Mouse (Mus musculus) embryonic facial prominence, embryonic 13.5 days (tissue): ENCODE results near the gene Ptpn5. TPM values are rescaled to one million over a fixed set of nuclear protein-coding genes. Genes with fewer than 3 reads are reported as not detected.

Experiments
- ATAC-seq: fragments of 200-750 bp; cut with Nextera tagmentation; 2 replicates; pipeline ENCODE4 v1.8.0; 2017; ENCODE audit warnings: low read depth; ENCODE audit not compliant: insufficient number of reproducible peaks, insufficient read depth, low FRiP score, low TSS enrichment
- H3K27ac ChIP-seq: fragments of 300-500 bp; sonication (generic); 2 replicates; pipeline ENCODE4 v1.5.1; 2015; ENCODE audit warnings: moderate library complexity, mild to moderate bottlenecking, inconsistent platforms
- H3K27me3 ChIP-seq: fragments of 300-500 bp; sonication (generic); 2 replicates; pipeline ENCODE4 v1.6.1; 2015; ENCODE audit warnings: mild to moderate bottlenecking, inconsistent platforms
- H3K36me3 ChIP-seq: fragments of 300-500 bp; sonication (generic); 2 replicates; pipeline ENCODE4 v1.6.1; 2015; ENCODE audit warnings: mild to moderate bottlenecking, inconsistent platforms
- H3K4me1 ChIP-seq: fragments of 300-500 bp; sonication (generic); 2 replicates; pipeline ENCODE4 v1.6.1; 2015; ENCODE audit warnings: inconsistent platforms
- H3K4me2 ChIP-seq: fragments of 300-500 bp; sonication (generic); 2 replicates; pipeline ENCODE4 v1.6.1; 2015; ENCODE audit warnings: moderate library complexity, mild to moderate bottlenecking, inconsistent platforms
- H3K4me3 ChIP-seq: fragments of 300-500 bp; sonication (generic); 2 replicates; pipeline ENCODE4 v1.5.1; 2015; ENCODE audit warnings: mild to moderate bottlenecking, inconsistent platforms
- H3K9ac ChIP-seq: fragments of 300-500 bp; sonication (generic); 2 replicates; pipeline ENCODE4 v1.6.1; 2015; ENCODE audit warnings: mild to moderate bottlenecking, inconsistent platforms
- H3K9me3 ChIP-seq: fragments of 300-500 bp; sonication (generic); 2 replicates; pipeline ENCODE4 v1.6.1; 2016; ENCODE audit warnings: inconsistent platforms
- WGBS: fragments of 180-500 bp; shearing (Covaris S2); methylation state at CpG from one replicate; pipeline ENCODE4 v1.1.7; 2015; ENCODE audit warnings: mixed read lengths; 5-methylcytosine and 5-hydroxymethylcytosine counted together
- polyA plus RNA-seq: library from polyadenylated mRNA; unstranded; fragments of >200 nt; fragmentation: Nextera tagmentation; extraction: Ambion mirVana; gene quantifications from 2 replicates; pipeline ENCODE4 v1.2.1, GENCODE M21; 2015

Ptpn5 gene
- polyA plus RNA-seq, 1 experiment from 2014 or later = 1.5 TPM

DNA sequence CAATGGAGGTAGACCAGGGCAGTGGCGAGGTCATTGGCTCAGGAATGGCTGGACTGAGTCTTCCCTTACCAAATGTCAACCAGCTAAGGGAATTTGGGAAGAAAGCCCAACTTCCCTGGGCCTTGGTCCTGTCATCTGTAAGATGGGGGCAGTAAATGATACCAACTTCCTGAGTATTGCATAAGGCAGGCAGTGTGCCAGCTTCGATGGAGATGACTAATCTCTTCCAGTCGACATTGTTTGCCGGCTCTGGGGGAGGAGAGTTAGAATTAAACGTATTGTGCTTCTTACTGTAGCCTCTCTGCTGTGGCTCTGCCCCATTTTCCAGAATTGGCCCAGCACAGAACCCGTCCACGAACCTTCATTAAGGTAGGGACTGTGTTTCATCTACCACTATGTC is 23.0 kb downstream of the Ptpn5 start:
- Histone ChIP-seq H3K36me3 (no peaks in the 10 kb centered on the region), H3K4me2 (no peak overlapping the region), H3K9ac (no peak overlapping the region), H3K27ac (no peak overlapping the region), H3K4me1 (no peaks in the 10 kb centered on the region), H3K4me3 (no peak overlapping the region), H3K27me3 (no peaks in the 10 kb centered on the region; the same call in 1 of the 2 replicates), H3K9me3 (no peaks in the 10 kb centered on the region)
- no peak for ATAC-seq
- 72% methylated on average over 7 of the region's 7 CpGs for WGBS

GRCm38 (mm10) chr7:47108779-47109189 is 24.7 kb downstream of the Ptpn5 start:
- no peaks in the 10 kb centered on the region for H3K9me3 ChIP-seq
- no peak overlapping the region for H3K4me2 ChIP-seq
- no peaks in the 10 kb centered on the region; the same call in 1 of the 2 replicates for H3K27me3 ChIP-seq
- WGBS = 83% methylated on average over 13 of the region's 13 CpGs
- no peak overlapping the region for H3K4me3 ChIP-seq
- ATAC-seq = no peak
- no peak overlapping the region for H3K27ac ChIP-seq
- H3K9ac ChIP-seq = no peak overlapping the region
- H3K4me1 ChIP-seq = no peaks in the 10 kb centered on the region
- H3K36me3 ChIP-seq = no peaks in the 10 kb centered on the region

DNA sequence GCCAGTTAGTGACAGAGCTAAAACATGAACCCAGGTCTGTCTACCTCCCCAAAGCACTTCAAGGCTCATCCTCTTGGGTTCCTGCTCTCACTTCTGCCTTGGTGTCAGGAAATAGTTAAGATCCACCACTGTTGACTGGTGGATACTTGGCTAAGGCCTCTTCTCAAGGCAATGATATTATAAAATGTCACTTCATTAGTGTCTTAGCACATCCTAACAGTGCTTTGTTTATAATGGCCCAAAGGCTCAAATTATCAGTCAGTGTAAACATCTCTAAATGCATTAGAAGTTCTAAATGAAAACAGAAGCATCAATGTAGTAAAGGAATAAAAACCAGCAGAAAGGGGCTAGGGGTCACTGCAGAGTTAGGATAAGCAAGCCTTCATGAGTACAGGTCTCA is 26.5 kb downstream of the Ptpn5 start:
- Histone ChIP-seq H3K9me3 (no peaks in the 10 kb centered on the region), H3K27me3 (no peaks in the 10 kb centered on the region), H3K27ac (no peak overlapping the region), H3K9ac (no peak overlapping the region), H3K4me2 (no peak overlapping the region), H3K36me3 (no peaks in the 10 kb centered on the region), H3K4me3 (no peak overlapping the region), H3K4me1 (no peaks in the 10 kb centered on the region)
- no peak for ATAC-seq

- WGBS = 66% methylated on average over 1 of the region's 1 CpGs
- Histone ChIP-seq H3K27me3 (no peaks in the 10 kb centered on the region), H3K4me1 (no peaks in the 10 kb centered on the region), H3K36me3 (no peaks in the 10 kb centered on the region), H3K4me3 (no peak overlapping the region), H3K9ac (no peak overlapping the region), H3K9me3 (no peaks in the 10 kb centered on the region), H3K4me2 (no peak overlapping the region), H3K27ac (no peak overlapping the region)
- ATAC-seq = no peak
Observed at GRCm38 (mm10) chr7:47103671-47104414, 29.6 kb downstream of the Ptpn5 start.

- Histone ChIP-seq H3K27ac (no peak overlapping the region), H3K9me3 (no peaks in the 10 kb centered on the region), H3K36me3 (no peaks in the 10 kb centered on the region), H3K4me1 (no peaks in the 10 kb centered on the region), H3K27me3 (no peaks in the 10 kb centered on the region), H3K4me3 (no peak overlapping the region), H3K4me2 (no peak overlapping the region), H3K9ac (no peak overlapping the region)
- WGBS = 79% methylated on average over 2 of the region's 2 CpGs
- no peak for ATAC-seq
Observed at GRCm38 (mm10) chr7:47102970-47103369, 30.5 kb downstream of the Ptpn5 start.

- no peak for ATAC-seq
- Histone ChIP-seq H3K9me3 (no peaks in the 10 kb centered on the region), H3K4me2 (no peak overlapping the region), H3K4me3 (no peak overlapping the region), H3K27ac (no peak overlapping the region), H3K4me1 (no peaks in the 10 kb centered on the region), H3K9ac (no peak overlapping the region), H3K27me3 (no peaks in the 10 kb centered on the region), H3K36me3 (no peaks in the 10 kb centered on the region)
- 64% methylated on average over 6 of the region's 6 CpGs for WGBS
Observed at GRCm38 (mm10) chr7:47100615-47101014, 32.9 kb downstream of the Ptpn5 start.

- ATAC-seq = no peak
- no peaks in the 10 kb centered on the region for H3K27me3 ChIP-seq
- no peaks in the 10 kb centered on the region for H3K4me1 ChIP-seq
- no peak overlapping the region for H3K4me3 ChIP-seq
- no peaks in the 10 kb centered on the region for H3K36me3 ChIP-seq
- no peak overlapping the region for H3K27ac ChIP-seq
- no peak overlapping the region for H3K4me2 ChIP-seq
- no peaks in the 10 kb centered on the region for H3K9me3 ChIP-seq
- H3K9ac ChIP-seq = no peak overlapping the region
- 82% methylated on average over 7 of the region's 7 CpGs for WGBS
Observed at GRCm38 (mm10) chr7:47099306-47099705, 34.2 kb downstream of the Ptpn5 start.

DNA sequence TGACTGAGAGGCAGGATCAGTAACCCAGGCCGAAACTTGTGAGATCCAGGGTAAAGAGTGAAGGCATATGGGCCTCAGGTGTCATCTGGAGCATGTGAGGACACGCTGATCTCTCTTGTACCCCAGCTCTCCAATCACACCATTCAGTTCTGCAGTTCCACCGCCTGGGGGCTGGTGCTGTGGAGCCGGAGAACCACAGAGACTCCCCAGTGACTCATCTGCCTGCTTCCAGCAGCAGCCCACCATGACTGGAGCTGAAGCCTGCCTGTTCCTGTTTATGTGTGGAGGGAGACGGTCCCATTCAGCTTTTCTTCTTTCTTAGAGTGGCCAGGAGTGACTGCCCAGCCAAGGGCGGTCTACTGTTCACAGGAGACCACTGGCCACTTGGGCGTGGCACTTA is 35.4 kb downstream of the Ptpn5 start:
- Histone ChIP-seq H3K27ac (no peak overlapping the region), H3K4me1 (no peaks in the 10 kb centered on the region), H3K4me3 (no peak overlapping the region), H3K36me3 (no peaks in the 10 kb centered on the region), H3K27me3 (no peaks in the 10 kb centered on the region), H3K9ac (no peak overlapping the region), H3K9me3 (no peaks in the 10 kb centered on the region), H3K4me2 (no peak overlapping the region)
- ATAC-seq = no peak
- 43% methylated on average over 7 of the region's 7 CpGs for WGBS

GRCm38 (mm10) chr7:47094969-47095368 is 38.5 kb downstream of the Ptpn5 start:
- no peaks in the 10 kb centered on the region for H3K27me3 ChIP-seq
- no peak for ATAC-seq
- WGBS = 70% methylated on average over 2 of the region's 2 CpGs
- H3K36me3 ChIP-seq = no peaks in the 10 kb centered on the region
- H3K4me1 ChIP-seq = no peaks in the 10 kb centered on the region
- H3K9me3 ChIP-seq = no peaks in the 10 kb centered on the region
- H3K9ac ChIP-seq = no peak overlapping the region
- H3K4me2 ChIP-seq = no peak overlapping the region
- no peak overlapping the region for H3K4me3 ChIP-seq
- H3K27ac ChIP-seq = no peak overlapping the region

DNA sequence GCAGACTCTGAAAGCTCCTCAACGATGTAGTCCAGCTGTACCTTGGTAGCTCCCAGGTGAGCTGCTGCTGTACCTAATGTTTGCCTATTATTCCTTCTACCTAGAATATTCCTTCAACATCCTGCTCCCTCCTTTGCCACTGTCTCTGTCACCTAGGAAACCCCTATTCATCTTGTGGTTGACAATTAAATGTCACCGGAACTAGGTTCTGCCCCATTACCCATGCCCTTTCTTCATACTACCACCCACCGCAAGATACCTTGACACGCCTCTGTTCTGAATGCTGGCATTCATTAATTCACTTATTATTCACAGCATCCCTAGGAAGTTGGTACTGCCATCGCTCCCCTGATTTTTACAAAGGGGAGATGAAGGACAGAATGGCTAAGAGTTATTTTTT is 39.5 kb downstream of the Ptpn5 start:
- H3K9me3 ChIP-seq = no peaks in the 10 kb centered on the region
- H3K27me3 ChIP-seq = no peaks in the 10 kb centered on the region
- H3K4me1 ChIP-seq = no peaks in the 10 kb centered on the region
- H3K4me3 ChIP-seq = no peak overlapping the region
- no peaks in the 10 kb centered on the region for H3K36me3 ChIP-seq
- WGBS = 85% methylated on average over 5 of the region's 5 CpGs
- ATAC-seq = no peak
- no peak overlapping the region for H3K4me2 ChIP-seq
- no peak overlapping the region for H3K27ac ChIP-seq
- no peak overlapping the region for H3K9ac ChIP-seq

DNA sequence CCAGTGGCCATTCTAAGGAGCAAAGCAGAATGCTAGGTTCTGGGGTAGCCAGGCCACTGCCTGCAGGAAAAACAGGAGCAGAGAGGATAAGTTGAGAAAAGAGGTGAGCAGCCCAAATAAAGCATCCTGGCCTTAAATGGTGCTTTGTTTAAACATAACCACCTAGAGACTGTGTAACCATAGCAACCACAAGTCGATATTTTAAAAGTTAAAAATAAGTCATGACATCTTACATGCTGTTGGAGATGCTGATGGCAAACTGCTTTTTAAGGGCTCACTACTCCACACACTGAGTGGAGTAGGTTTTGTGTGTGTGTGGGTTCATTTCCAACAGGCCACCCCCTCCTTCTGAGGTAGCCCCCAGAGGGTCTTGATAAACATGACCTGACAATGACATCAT is 48.4 kb downstream of the Ptpn5 start:
- Histone ChIP-seq H3K4me2 (no peak overlapping the region), H3K9me3 (no peaks in the 10 kb centered on the region)
- 75% methylated on average over 1 of the region's 1 CpGs for WGBS

DNA sequence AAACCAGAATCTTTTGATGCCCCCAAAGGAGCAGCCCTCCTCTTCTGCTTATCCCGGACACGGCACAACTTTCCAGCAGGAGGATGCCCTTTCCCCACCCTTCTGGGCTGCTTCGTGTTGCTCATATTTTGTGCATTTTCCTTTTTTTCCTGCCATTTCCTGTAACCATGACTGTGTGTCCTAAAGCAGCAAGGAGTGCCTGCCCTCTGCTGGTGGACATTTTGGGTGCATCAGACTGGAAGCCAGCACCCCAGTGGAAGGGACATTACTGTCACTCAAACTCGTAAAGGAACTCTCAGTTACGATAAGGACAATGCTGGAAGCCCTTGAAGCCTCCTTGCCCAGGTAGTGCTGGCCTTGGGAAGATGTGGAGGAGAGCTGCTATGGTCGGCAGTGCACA is 52.2 kb downstream of the Ptpn5 start:
- Histone ChIP-seq H3K4me2 (no peak overlapping the region), H3K36me3 (no peaks in the 10 kb centered on the region), H3K4me1 (no peaks in the 10 kb centered on the region), H3K9ac (0 out of 2 replicates have a peak overlapping the region, but pooled peaks have one; percentile 27), H3K9me3 (no peaks in the 10 kb centered on the region), H3K27ac (no peak overlapping the region), H3K4me3 (no peak overlapping the region), H3K27me3 (no peaks in the 10 kb centered on the region)
- WGBS = 35% methylated on average over 6 of the region's 6 CpGs
- no peak for ATAC-seq

More for the DNA sequence above, 48.4 kb downstream of the Ptpn5 start:
- Histone ChIP-seq H3K36me3 (no peaks in the 10 kb centered on the region), H3K4me3 (no peak overlapping the region), H3K9ac (no peak overlapping the region), H3K27me3 (no peaks in the 10 kb centered on the region), H3K4me1 (no peaks in the 10 kb centered on the region), H3K27ac (no peak overlapping the region)
- ATAC-seq = no peak
